Mouse (Mus musculus): ENCODE measurements at regions not wholly inside any gene's neighbourhood (a gene's known extent, or its start where the extent isn't known, plus 50 kb on each side); places are given as distances from the start of the nearest gene placed in this dataset.

DNA sequence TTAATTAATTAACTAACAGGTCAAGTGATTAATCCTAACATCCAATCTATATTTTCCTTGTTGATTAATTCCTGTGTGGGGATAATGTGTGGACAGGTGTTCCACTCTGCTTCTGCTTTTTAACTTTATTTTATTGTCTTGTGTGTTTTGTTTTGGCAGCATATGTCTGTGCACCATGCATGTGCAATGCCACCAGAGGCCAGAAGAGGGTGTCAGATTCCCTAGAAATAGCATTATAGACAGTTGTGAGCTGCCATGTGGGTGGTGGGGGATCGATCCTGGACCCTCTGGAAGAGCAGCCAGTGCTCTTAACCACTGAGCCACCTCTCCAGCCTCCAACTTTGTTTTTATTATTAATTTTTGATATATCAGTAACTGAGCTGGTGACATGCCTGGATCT, 65.6 kb downstream of the En1 start:
- no peaks in the 10 kb centered on the region for H3K27me3 ChIP-seq (replicated peaks)
- H3K9me3 ChIP-seq = no peaks in the 10 kb centered on the region
- no peak overlapping the region for H3K9ac ChIP-seq
- H3K27ac ChIP-seq = no peak overlapping the region
- H3K36me3 ChIP-seq = no peaks in the 10 kb centered on the region
- H3K4me2 ChIP-seq = no peak overlapping the region
- 77% methylated on average over 1 of the region's 1 CpGs for WGBS
- H3K4me3 ChIP-seq (replicated peaks) = no peak overlapping the region
- no peak for ATAC-seq (ENCODE audit: insufficient read depth, low FRiP score, low read depth)
- no peaks in the 10 kb centered on the region for H3K4me1 ChIP-seq

- WGBS = 50% methylated on average over 12 of the region's 12 CpGs
- Histone ChIP-seq H3K27me3 (replicated peaks) (no peaks in the 10 kb centered on the region), H3K27ac (no peak overlapping the region), H3K36me3 (no peaks in the 10 kb centered on the region), H3K9ac (no peak overlapping the region), H3K4me3 (replicated peaks) (no peak overlapping the region), H3K9me3 (no peaks in the 10 kb centered on the region), H3K4me1 (no peaks in the 10 kb centered on the region), H3K4me2 (no peak overlapping the region)
- no peak for ATAC-seq (ENCODE audit: insufficient read depth, low FRiP score, low read depth)
Observed at GRCm38 (mm10) chr1:120683532-120684245, 81.5 kb downstream of the En1 start.

GRCm38 (mm10) chr1:120685650-120686244, 83.5 kb downstream of the En1 start:
- 43% methylated on average over 6 of the region's 6 CpGs for WGBS
- ATAC-seq (ENCODE audit: insufficient read depth, low FRiP score, low read depth) = no peak

GRCm38 (mm10) chr1:120691571-120691970, 89.4 kb downstream of the En1 start:
- 75% methylated on average over 2 of the region's 2 CpGs for WGBS
- H3K27ac ChIP-seq = no peak overlapping the region
- no peak overlapping the region for H3K4me2 ChIP-seq
- H3K27me3 ChIP-seq (replicated peaks) = no peaks in the 10 kb centered on the region
- no peak overlapping the region for H3K4me3 ChIP-seq (replicated peaks)
- no peak overlapping the region for H3K9ac ChIP-seq
- no peaks in the 10 kb centered on the region for H3K4me1 ChIP-seq
- no peak for ATAC-seq (ENCODE audit: insufficient read depth, low FRiP score, low read depth)
- no peaks in the 10 kb centered on the region for H3K9me3 ChIP-seq
- no peaks in the 10 kb centered on the region for H3K36me3 ChIP-seq

More at GRCm38 (mm10) chr1:120685650-120686244, 83.5 kb downstream of the En1 start:
- Histone ChIP-seq H3K27ac (no peak overlapping the region), H3K9ac (no peak overlapping the region), H3K4me3 (replicated peaks) (no peak overlapping the region), H3K4me1 (no peaks in the 10 kb centered on the region), H3K27me3 (replicated peaks) (no peaks in the 10 kb centered on the region), H3K4me2 (no peak overlapping the region), H3K9me3 (no peaks in the 10 kb centered on the region), H3K36me3 (no peaks in the 10 kb centered on the region)

DNA sequence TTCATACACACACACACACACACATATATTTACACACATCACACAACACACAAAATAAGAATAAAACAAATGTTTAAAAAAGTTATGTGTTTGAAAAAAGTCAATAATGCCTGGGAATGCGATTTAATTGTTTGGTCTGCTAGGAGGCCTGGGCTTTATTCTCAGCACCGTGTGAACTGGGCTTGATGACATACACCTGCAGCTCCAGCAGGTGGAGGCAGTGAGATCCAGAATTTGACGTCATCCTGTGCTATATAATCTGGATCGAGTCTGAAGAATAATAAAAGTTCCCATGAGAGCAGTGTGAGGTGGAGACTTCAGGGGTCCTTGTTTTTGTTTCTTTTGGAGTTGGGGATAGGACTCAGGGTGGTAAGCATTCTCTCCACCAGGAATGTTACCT, 96.0 kb downstream of the En1 start:
- 70% methylated on average over 4 of the region's 4 CpGs for WGBS
- H3K9ac ChIP-seq = no peak overlapping the region
- H3K27me3 ChIP-seq (replicated peaks) = no peaks in the 10 kb centered on the region
- no peaks in the 10 kb centered on the region for H3K9me3 ChIP-seq
- no peaks in the 10 kb centered on the region for H3K4me1 ChIP-seq
- H3K4me3 ChIP-seq (replicated peaks) = no peak overlapping the region
- ATAC-seq (ENCODE audit: insufficient read depth, low FRiP score, low read depth) = no peak
- H3K36me3 ChIP-seq = no peaks in the 10 kb centered on the region
- no peak overlapping the region for H3K27ac ChIP-seq
- H3K4me2 ChIP-seq = no peak overlapping the region

DNA sequence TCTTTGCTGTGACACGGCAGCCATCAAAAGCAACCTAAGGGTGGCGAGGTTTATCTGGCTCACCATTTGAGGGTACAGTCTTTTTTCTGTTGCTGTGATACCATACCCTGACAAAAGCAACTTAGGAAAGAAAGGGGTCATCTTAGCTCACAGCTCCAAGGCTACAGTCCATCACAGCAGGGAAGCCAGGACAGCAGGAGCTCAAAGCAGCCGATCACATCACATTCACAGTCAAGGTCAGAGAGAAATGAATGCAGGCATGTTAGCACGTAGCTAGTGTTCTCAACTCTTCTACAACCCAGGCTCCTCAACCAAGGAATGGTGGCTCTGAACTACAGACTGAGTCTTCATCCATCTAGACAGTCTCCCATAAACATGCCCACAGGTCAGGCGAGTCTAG, 102.0 kb downstream of the En1 start:
- no peaks in the 10 kb centered on the region for H3K27me3 ChIP-seq (replicated peaks)
- ATAC-seq (ENCODE audit: insufficient read depth, low FRiP score, low read depth) = no peak
- 64% methylated on average over 5 of the region's 5 CpGs for WGBS
- H3K9ac ChIP-seq = no peak overlapping the region
- H3K9me3 ChIP-seq = no peaks in the 10 kb centered on the region
- H3K4me3 ChIP-seq (replicated peaks) = no peak overlapping the region
- no peak overlapping the region for H3K27ac ChIP-seq
- H3K4me1 ChIP-seq = no peaks in the 10 kb centered on the region
- no peak overlapping the region for H3K4me2 ChIP-seq
- no peaks in the 10 kb centered on the region for H3K36me3 ChIP-seq

GRCm38 (mm10) chr1:120706011-120706410, 103.8 kb downstream of the En1 start:
- Histone ChIP-seq H3K4me2 (no peak overlapping the region), H3K27ac (no peak overlapping the region), H3K27me3 (replicated peaks) (no peaks in the 10 kb centered on the region), H3K36me3 (no peaks in the 10 kb centered on the region), H3K4me3 (replicated peaks) (no peak overlapping the region), H3K4me1 (no peaks in the 10 kb centered on the region), H3K9ac (no peak overlapping the region), H3K9me3 (no peaks in the 10 kb centered on the region)
- WGBS = 56% methylated on average over 1 of the region's 1 CpGs
- ATAC-seq (ENCODE audit: insufficient read depth, low FRiP score, low read depth) = no peak

DNA sequence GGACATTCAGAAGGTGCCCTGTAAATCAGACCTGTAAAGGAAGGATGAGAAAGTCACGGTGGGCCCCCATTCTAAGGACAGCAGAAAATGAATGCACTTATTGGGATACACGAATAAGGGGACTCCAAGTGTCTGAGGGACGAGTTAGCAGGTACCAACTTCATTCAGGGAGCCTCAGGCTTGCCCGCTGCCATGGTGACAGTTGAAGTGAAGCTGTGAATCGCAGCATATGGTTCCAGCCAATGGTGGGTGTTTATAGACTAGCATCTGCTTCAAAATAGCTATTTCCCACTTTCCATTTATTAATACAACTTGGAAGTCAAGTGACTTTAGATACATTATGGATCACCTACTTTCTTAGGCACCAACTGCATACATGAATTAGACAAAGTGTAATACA, 106.3 kb downstream of the En1 start:
- WGBS = 65% methylated on average over 5 of the region's 5 CpGs
- no peak for ATAC-seq (ENCODE audit: insufficient read depth, low FRiP score, low read depth)
- no peaks in the 10 kb centered on the region for H3K9me3 ChIP-seq

GRCm38 (mm10) chr1:120715105-120715877, 113.1 kb downstream of the En1 start:
- WGBS = 57% methylated on average over 9 of the region's 9 CpGs
- ATAC-seq (ENCODE audit: insufficient read depth, low FRiP score, low read depth) = no peak
- Histone ChIP-seq H3K27ac (no peak overlapping the region), H3K9me3 (no peaks in the 10 kb centered on the region), H3K36me3 (no peaks in the 10 kb centered on the region), H3K4me3 (replicated peaks) (no peak overlapping the region), H3K4me1 (no peaks in the 10 kb centered on the region), H3K27me3 (replicated peaks) (no peaks in the 10 kb centered on the region), H3K9ac (no peak overlapping the region), H3K4me2 (no peak overlapping the region)

More for the DNA sequence above, 106.3 kb downstream of the En1 start:
- Histone ChIP-seq H3K9ac (no peak overlapping the region), H3K4me3 (replicated peaks) (no peak overlapping the region), H3K4me1 (no peaks in the 10 kb centered on the region), H3K4me2 (no peak overlapping the region), H3K27ac (no peak overlapping the region), H3K27me3 (replicated peaks) (no peaks in the 10 kb centered on the region), H3K36me3 (no peaks in the 10 kb centered on the region)

- WGBS = 80% methylated on average over 7 of the region's 7 CpGs
Observed at GRCm38 (mm10) chr1:120726777-120727176, 124.6 kb downstream of the En1 start.

GRCm38 (mm10) chr1:120727427-120727826, 125.2 kb downstream of the En1 start:
- H3K27ac ChIP-seq = no peak overlapping the region
- H3K4me3 ChIP-seq (replicated peaks) = no peak overlapping the region
- WGBS = 67% methylated on average over 8 of the region's 8 CpGs
- no peaks in the 10 kb centered on the region for H3K4me1 ChIP-seq
- no peak for ATAC-seq (ENCODE audit: insufficient read depth, low FRiP score, low read depth)
- no peak overlapping the region for H3K9ac ChIP-seq
- no peaks in the 10 kb centered on the region for H3K27me3 ChIP-seq (replicated peaks)
- no peak overlapping the region for H3K4me2 ChIP-seq
- no peaks in the 10 kb centered on the region for H3K9me3 ChIP-seq
- H3K36me3 ChIP-seq = no peaks in the 10 kb centered on the region

More at GRCm38 (mm10) chr1:120726777-120727176, 124.6 kb downstream of the En1 start:
- Histone ChIP-seq H3K9me3 (no peaks in the 10 kb centered on the region), H3K27ac (no peak overlapping the region), H3K4me3 (replicated peaks) (no peak overlapping the region), H3K36me3 (no peaks in the 10 kb centered on the region), H3K9ac (no peak overlapping the region), H3K4me2 (no peak overlapping the region), H3K27me3 (replicated peaks) (no peaks in the 10 kb centered on the region), H3K4me1 (no peaks in the 10 kb centered on the region)
- no peak for ATAC-seq (ENCODE audit: insufficient read depth, low FRiP score, low read depth)

DNA sequence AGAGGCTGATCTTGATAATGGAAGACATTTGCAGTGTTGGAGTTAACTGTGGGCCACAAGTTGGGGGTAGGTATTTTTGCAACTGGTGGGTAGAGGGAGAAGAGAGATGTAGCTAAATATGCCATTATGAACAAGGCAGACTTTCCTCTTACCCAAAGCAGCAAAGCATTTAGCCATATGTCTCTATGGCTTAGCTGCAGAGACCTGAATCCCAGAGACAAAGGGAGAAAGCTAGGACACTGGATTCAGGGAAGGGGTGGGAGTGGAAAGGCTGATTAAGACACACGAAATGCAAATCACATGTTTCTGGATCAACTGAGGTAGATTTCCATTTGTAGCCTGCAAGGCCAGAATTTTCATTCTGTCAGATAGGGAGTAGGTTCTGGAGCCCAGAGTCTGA, 129.8 kb downstream of the En1 start:
- H3K4me1 ChIP-seq = no peaks in the 10 kb centered on the region
- WGBS = 63% methylated on average over 1 of the region's 1 CpGs

More for the DNA sequence above, 129.8 kb downstream of the En1 start:
- no peaks in the 10 kb centered on the region for H3K9me3 ChIP-seq
- H3K27ac ChIP-seq = no peak overlapping the region
- no peak overlapping the region for H3K9ac ChIP-seq
- H3K27me3 ChIP-seq (replicated peaks) = no peaks in the 10 kb centered on the region
- H3K4me2 ChIP-seq = no peak overlapping the region
- H3K36me3 ChIP-seq = no peaks in the 10 kb centered on the region
- H3K4me3 ChIP-seq (replicated peaks) = no peak overlapping the region
- no peak for ATAC-seq (ENCODE audit: insufficient read depth, low FRiP score, low read depth)
